Mouse (Mus musculus) thymus, adult 18-20 months (tissue): ENCODE measurements around the gene Syce2.
A peak's percentile ranks its signal among the peaks of the same experiment; 100 is the strongest.

Source experiments
- DNase-seq, 2 experiments: peaks; one replicate each; pipeline ENCODE4 v3.0.0; 2022; ENCODE audit warnings: mixed read lengths in 2 of 2

Gene Syce2

GRCm38 (mm10) chr8:84845355-84846093 lies 26.4 kb upstream of the Syce2 start:
- no peak for DNase-seq

- DNase-seq: no peak
Measured at GRCm38 (mm10) chr8:84846094-84846721, 25.7 kb upstream of the Syce2 start.

- DNase-seq: peak; percentile 99 to 100
Measured at GRCm38 (mm10) chr8:84846722-84847572, 25.0 kb upstream of the Syce2 start, which contains the start of gene Calr. Gene Calr, minus strand, starts transcription at chr8:84846934.

- peak in 1 of 2 experiments; percentile 41 for DNase-seq
Measured at GRCm38 (mm10) chr8:84847684-84848435, 24.1 kb upstream of the Syce2 start.

GRCm38 (mm10) chr8:84856434-84856833 lies 15.5 kb upstream of the Syce2 start:
- no peak for DNase-seq

GRCm38 (mm10) chr8:84856864-84857441 lies 15.0 kb upstream of the Syce2 start, which contains the start of gene Farsa:
Gene Farsa, plus strand, starts transcription at chr8:84856989.
- peak; percentile 79 to 86 for DNase-seq

- DNase-seq: peak; percentile 22
Measured at GRCm38 (mm10) chr8:84872309-84872965, 526 bp downstream of the Syce2 start.

GRCm38 (mm10) chr8:84873016-84873415 lies 1.1 kb downstream of the Syce2 start:
- DNase-seq: no peak

GRCm38 (mm10) chr8:84874339-84874738 lies 2.4 kb downstream of the Syce2 start:
- no peak for DNase-seq

GRCm38 (mm10) chr8:84877297-84878035 lies 5.6 kb downstream of the Syce2 start:
- DNase-seq: no peak

GRCm38 (mm10) chr8:84878915-84879314 lies 7.0 kb downstream of the Syce2 start:
- DNase-seq: no peak

GRCm38 (mm10) chr8:84884728-84885127 lies 12.8 kb downstream of the Syce2 start:
- DNase-seq: no peak

GRCm38 (mm10) chr8:84888280-84888679 lies 16.4 kb downstream of the Syce2 start:
- no peak for DNase-seq

GRCm38 (mm10) chr8:84889141-84889540 lies 17.2 kb downstream of the Syce2 start:
- DNase-seq: no peak

- no peak for DNase-seq
Measured at GRCm38 (mm10) chr8:84892993-84893708, 21.2 kb downstream of the Syce2 start.

GRCm38 (mm10) chr8:84893709-84894134 lies 21.8 kb downstream of the Syce2 start, which contains the start of gene Gcdh:
Gene Gcdh, minus strand, starts transcription at chr8:84893921.
- peak; percentile 79 to 89 for DNase-seq

GRCm38 (mm10) chr8:84895963-84896362 lies 24.1 kb downstream of the Syce2 start:
- no peak for DNase-seq

GRCm38 (mm10) chr8:84901071-84901470 lies 29.2 kb downstream of the Syce2 start:
- DNase-seq: no peak

- no peak for DNase-seq
Measured at GRCm38 (mm10) chr8:84901752-84902151, 29.8 kb downstream of the Syce2 start, which contains the start of gene Klf1. Gene Klf1, plus strand, starts transcription at chr8:84901928.

- no peak for DNase-seq
Measured at GRCm38 (mm10) chr8:84902367-84902919, 30.5 kb downstream of the Syce2 start.
